Mouse (Mus musculus) embryo, embryonic 11.5 days (tissue): ENCODE measurements around the gene Vamp5.

Experiments
- DNase-seq: peaks from one replicate; pipeline ENCODE4 v3.0.0-alpha.2; 2012; ENCODE audit warnings: low read depth, low spot score

Vamp5 gene

GRCm38 (mm10) chr6:72380131-72380770 lies at the start of gene Vamp5:
Gene Vamp5 (minus strand): TSS chr6:72380468.
- DNase-seq: no peak

- no peak for DNase-seq
These were observed 49.0 kb upstream of the Vamp5 start for GRCm38 (mm10) chr6:72429061-72429842.

GRCm38 (mm10) chr6:72428036-72428435 lies 47.8 kb upstream of the Vamp5 start:
- DNase-seq: peak; percentile 76

- no peak for DNase-seq
These were observed 45.4 kb upstream of the Vamp5 start for GRCm38 (mm10) chr6:72425646-72426045.

- no peak for DNase-seq
These were observed 40.6 kb upstream of the Vamp5 start for GRCm38 (mm10) chr6:72420901-72421300.

- no peak for DNase-seq
These were observed 39.5 kb upstream of the Vamp5 start for GRCm38 (mm10) chr6:72419806-72420205.

GRCm38 (mm10) chr6:72418279-72418678 lies 38.0 kb upstream of the Vamp5 start:
- no peak for DNase-seq

GRCm38 (mm10) chr6:72415964-72416772 lies 35.9 kb upstream of the Vamp5 start:
- DNase-seq: no peak

GRCm38 (mm10) chr6:72415181-72415580 lies 34.9 kb upstream of the Vamp5 start:
- DNase-seq: no peak

- DNase-seq: peak; percentile 92
These were observed 33.9 kb upstream of the Vamp5 start, which contains the start of gene Ggcx for GRCm38 (mm10) chr6:72414076-72414756. Gene Ggcx (plus strand): TSS chr6:72414308.

- DNase-seq: no peak
These were observed 30.2 kb upstream of the Vamp5 start for GRCm38 (mm10) chr6:72410518-72410917.

- DNase-seq: no peak
These were observed 29.7 kb upstream of the Vamp5 start for GRCm38 (mm10) chr6:72410003-72410402.

GRCm38 (mm10) chr6:72409567-72409966 lies 29.3 kb upstream of the Vamp5 start:
- peak; percentile 69 for DNase-seq

GRCm38 (mm10) chr6:72407119-72407518 lies 26.9 kb upstream of the Vamp5 start:
- DNase-seq: peak; percentile 80

- no peak for DNase-seq
These were observed 25.1 kb upstream of the Vamp5 start for GRCm38 (mm10) chr6:72405356-72405755.

- no peak for DNase-seq
These were observed 21.6 kb upstream of the Vamp5 start for GRCm38 (mm10) chr6:72401875-72402274.

- no peak for DNase-seq
These were observed 19.7 kb upstream of the Vamp5 start for GRCm38 (mm10) chr6:72399967-72400366.

GRCm38 (mm10) chr6:72396837-72397251 lies 16.6 kb upstream of the Vamp5 start:
- no peak for DNase-seq

GRCm38 (mm10) chr6:72392341-72392740 lies 12.1 kb upstream of the Vamp5 start:
- DNase-seq: no peak

- DNase-seq: no peak
These were observed 10.7 kb upstream of the Vamp5 start for GRCm38 (mm10) chr6:72390795-72391521.
